Mouse (Mus musculus): ENCODE measurements around the gene Pik3cd.

GRCm38 (mm10) chr4:149679056-149679770 is 23.2 kb downstream of the Pik3cd start:
- TF ChIP-seq GATA1 (IDR thresholded peaks at IDR 0.05; ENCODE audit: low read length) (no peak), TAL1 (IDR thresholded peaks at IDR 0.05; ENCODE audit: low read length) (no peak)

Measured in erythroblast, embryonic 14.5 days (primary cell).